In the genomic region with DNA sequence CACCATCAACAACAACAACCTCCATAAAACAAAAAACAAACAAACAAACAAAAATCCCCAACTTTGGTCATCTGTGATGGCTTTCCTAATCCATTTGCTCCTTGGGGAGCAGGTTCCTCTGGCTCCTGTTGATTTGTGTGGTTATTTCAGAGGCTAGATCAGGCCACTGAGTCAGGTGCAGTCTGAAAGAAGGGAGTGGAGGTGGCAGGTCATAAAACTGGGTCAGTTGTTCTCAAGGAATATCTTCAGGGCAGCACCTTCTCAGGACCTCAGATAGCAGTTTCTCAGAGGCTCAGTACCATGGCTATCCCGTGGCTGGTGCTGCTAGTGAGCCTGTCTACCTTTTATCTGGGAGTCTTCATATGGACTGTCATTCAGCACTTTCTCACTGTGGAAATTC, we compare ENCODE assay signal across 13 mouse cellular contexts. TPM values are rescaled to one million over a fixed set of nuclear protein-coding genes. Genes with fewer than 3 reads are reported as not detected.
"Had no signal": no experiment of that assay in that cellular context is flagged by ENCODE, and none has a peak within 500 bp of the region (broad histone marks: within the 10 kb centered on the region; RNA-seq: fewer than 3 reads in every experiment).

A gene (plus strand): TSS at position 301 of the 400 bp plus-strand sequence.

- DNase-seq: retina, postnatal 1 day; right cerebral cortex, adult 18-20 months; right cerebral cortex, postnatal 14 days; right cerebral cortex, postnatal 25 days; right cerebral cortex, postnatal 4 days; spleen, adult 18-20 months; thymus, adult 18-20 months; thymus, adult 2 months; thymus, postnatal 14 days; thymus, postnatal 25 days; thymus, postnatal 36 days; thymus, postnatal 4 days had no signal

RNA-seq across cellular contexts. Expression of the gene that starts here (rescaled TPM):
- total RNA-seq: neutrophil, adult 5-6 weeks had no signal
